Mouse (Mus musculus): ENCODE measurements around the gene Etv6. TPM values are rescaled to one million over a fixed set of nuclear protein-coding genes. Genes with fewer than 3 reads are reported as not detected.

The Etv6 gene
- polyA plus RNA-seq, 1 experiment from 2014 or later = 3.8 TPM

GRCm38 (mm10) chr6:134210675-134211457 lies 175.4 kb downstream of the Etv6 start:
- Histone ChIP-seq H3K9me3 (replicated peaks) (no peaks in the 10 kb centered on the region), H3K4me3 (replicated peaks) (no peak overlapping the region), H3K27ac (replicated peaks) (no peak overlapping the region), H3K4me1 (replicated peaks) (peaks cover 10% of the 10 kb centered on the region; the same call in 1 of the 2 replicates), H3K36me3 (replicated peaks) (no peaks in the 10 kb centered on the region), H3K4me2 (no peak overlapping the region), H3K27me3 (no peaks in the 10 kb centered on the region), H3K9ac (no peak overlapping the region)
- 60% methylated on average over 13 of the region's 13 CpGs for WGBS (ENCODE audit: insufficient replicate concordance)
- no peak for ATAC-seq (ENCODE audit: insufficient read depth)

DNA sequence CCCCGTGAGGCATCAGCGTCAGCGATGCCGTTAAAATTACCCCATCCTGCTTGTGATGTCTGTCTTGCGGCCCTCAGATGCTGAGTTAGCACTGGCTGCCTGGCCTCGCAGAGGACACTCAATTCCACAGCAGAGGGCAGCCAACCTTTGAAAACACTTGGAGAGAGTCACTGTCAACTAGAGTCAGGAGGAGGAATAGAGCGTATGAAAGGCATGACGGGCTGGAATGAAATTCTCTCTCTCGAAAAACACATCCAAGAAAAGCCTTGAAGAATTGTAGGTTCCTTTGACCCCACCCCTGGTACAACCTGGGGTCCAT lies 175.9 kb downstream of the Etv6 start:
- ATAC-seq (ENCODE audit: insufficient read depth) = no peak
- Histone ChIP-seq H3K9me3 (replicated peaks) (no peaks in the 10 kb centered on the region), H3K4me2 (no peak overlapping the region), H3K4me3 (replicated peaks) (no peak overlapping the region), H3K4me1 (replicated peaks) (peaks cover 10% of the 10 kb centered on the region; the same call in 1 of the 2 replicates), H3K27ac (replicated peaks) (no peak overlapping the region), H3K9ac (no peak overlapping the region), H3K27me3 (no peaks in the 10 kb centered on the region), H3K36me3 (replicated peaks) (no peaks in the 10 kb centered on the region)
- WGBS (ENCODE audit: insufficient replicate concordance) = 78% methylated on average over 9 of the region's 9 CpGs

- no peaks in the 10 kb centered on the region for H3K9me3 ChIP-seq (replicated peaks)
- no peak overlapping the region for H3K27ac ChIP-seq (replicated peaks)
- WGBS (ENCODE audit: insufficient replicate concordance) = 64% methylated on average over 6 of the region's 6 CpGs
- H3K9ac ChIP-seq = no peak overlapping the region
- H3K36me3 ChIP-seq (replicated peaks) = no peaks in the 10 kb centered on the region
- no peak for ATAC-seq (ENCODE audit: insufficient read depth)
- H3K4me1 ChIP-seq (replicated peaks) = peaks cover 6% of the 10 kb centered on the region
- H3K27me3 ChIP-seq = no peaks in the 10 kb centered on the region
- no peak overlapping the region for H3K4me3 ChIP-seq (replicated peaks)
- H3K4me2 ChIP-seq = no peak overlapping the region
These were observed 182.2 kb downstream of the Etv6 start for GRCm38 (mm10) chr6:134217747-134218146.

DNA sequence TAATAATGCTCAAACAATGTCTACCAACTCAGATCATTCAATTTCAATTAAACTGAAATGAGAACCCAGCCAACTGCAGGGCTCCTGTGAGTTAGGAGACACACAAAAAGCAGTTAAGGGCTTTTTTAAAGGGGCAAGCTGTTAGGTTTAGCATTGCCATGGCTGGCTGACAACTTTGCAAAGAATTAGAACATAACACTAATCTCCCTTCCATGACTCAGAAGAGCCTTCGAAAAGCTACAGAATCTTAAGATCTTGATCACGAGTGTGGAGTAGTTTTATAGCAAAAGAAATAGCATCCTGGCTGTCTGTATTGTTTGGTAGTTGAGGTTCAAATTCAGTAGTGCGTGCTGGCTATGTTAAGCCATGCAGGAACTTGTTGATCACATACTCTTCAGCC lies 182.9 kb downstream of the Etv6 start:
- Histone ChIP-seq H3K9ac (no peak overlapping the region), H3K9me3 (replicated peaks) (no peaks in the 10 kb centered on the region), H3K36me3 (replicated peaks) (no peaks in the 10 kb centered on the region), H3K27me3 (no peaks in the 10 kb centered on the region), H3K27ac (replicated peaks) (no peak overlapping the region), H3K4me3 (replicated peaks) (no peak overlapping the region), H3K4me2 (no peak overlapping the region), H3K4me1 (replicated peaks) (peaks cover 6% of the 10 kb centered on the region)
- ATAC-seq (ENCODE audit: insufficient read depth) = no peak
- 59% methylated on average over 3 of the region's 3 CpGs for WGBS (ENCODE audit: insufficient replicate concordance)

- H3K9me3 ChIP-seq (replicated peaks) = no peaks in the 10 kb centered on the region
- 64% methylated on average over 6 of the region's 6 CpGs for WGBS (ENCODE audit: insufficient replicate concordance)
- H3K27ac ChIP-seq (replicated peaks) = no peak overlapping the region
- no peaks in the 10 kb centered on the region for H3K27me3 ChIP-seq
- H3K4me3 ChIP-seq (replicated peaks) = no peak overlapping the region
- H3K36me3 ChIP-seq (replicated peaks) = no peaks in the 10 kb centered on the region
- H3K4me2 ChIP-seq = no peak overlapping the region
- peaks cover 6% of the 10 kb centered on the region for H3K4me1 ChIP-seq (replicated peaks)
- no peak overlapping the region for H3K9ac ChIP-seq
- ATAC-seq (ENCODE audit: insufficient read depth) = no peak
These were observed 183.9 kb downstream of the Etv6 start for GRCm38 (mm10) chr6:134219358-134219757.

GRCm38 (mm10) chr6:134220209-134220777 lies 184.8 kb downstream of the Etv6 start:
- 57% methylated on average over 13 of the region's 13 CpGs for WGBS (ENCODE audit: insufficient replicate concordance)
- no peak overlapping the region for H3K4me3 ChIP-seq (replicated peaks)
- H3K4me1 ChIP-seq (replicated peaks) = peaks cover 6% of the 10 kb centered on the region
- no peaks in the 10 kb centered on the region for H3K36me3 ChIP-seq (replicated peaks)
- peak overlapping the region; percentile 44 for H3K4me2 ChIP-seq
- H3K27me3 ChIP-seq = no peaks in the 10 kb centered on the region
- H3K9ac ChIP-seq = no peak overlapping the region
- 0 out of 2 replicates have a peak overlapping the region, but pooled peaks have one; percentile 29 for H3K27ac ChIP-seq (replicated peaks)
- no peaks in the 10 kb centered on the region for H3K9me3 ChIP-seq (replicated peaks)
- 0 out of 2 replicates have a peak, but pooled peaks have one; percentile 37 for ATAC-seq (ENCODE audit: insufficient read depth)

DNA sequence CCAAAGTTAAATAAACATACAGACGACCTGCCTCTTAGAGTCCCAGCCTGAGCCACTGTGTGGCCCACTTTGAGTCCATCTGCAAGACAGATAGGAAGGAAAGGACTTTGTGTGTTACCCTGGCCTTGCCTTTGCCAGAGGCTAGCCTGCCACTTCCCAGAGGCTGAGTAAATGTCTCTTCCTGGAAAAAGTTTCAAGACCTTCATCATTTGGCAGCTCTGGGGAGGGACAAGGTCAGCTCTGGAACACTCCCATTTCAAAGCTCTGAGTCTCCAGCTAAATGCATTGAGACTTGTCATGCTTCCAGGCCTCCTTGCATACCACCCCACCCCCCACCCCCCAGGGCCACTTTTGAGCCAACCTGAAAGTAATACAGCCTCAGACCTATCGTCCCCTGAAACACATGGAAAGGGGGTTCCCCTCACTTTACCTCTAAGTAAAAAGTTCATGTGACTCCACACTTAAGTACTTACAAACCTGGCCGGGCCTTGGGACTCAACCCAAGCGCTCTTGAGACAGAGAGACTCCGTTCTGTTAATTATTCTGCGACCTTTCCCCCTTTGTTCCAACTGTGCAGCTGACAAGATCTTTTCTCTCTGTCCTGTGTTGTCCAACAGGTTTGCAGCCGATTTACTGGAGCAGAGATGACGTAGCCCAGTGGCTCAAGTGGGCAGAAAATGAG lies 186.9 kb downstream of the Etv6 start:
- 65% methylated on average over 8 of the region's 8 CpGs for WGBS (ENCODE audit: insufficient replicate concordance)
- no peak overlapping the region for H3K9ac ChIP-seq
- no peaks in the 10 kb centered on the region for H3K9me3 ChIP-seq (replicated peaks)
- H3K27me3 ChIP-seq = no peaks in the 10 kb centered on the region
- peaks cover 6% of the 10 kb centered on the region for H3K4me1 ChIP-seq (replicated peaks)
- H3K36me3 ChIP-seq (replicated peaks) = no peaks in the 10 kb centered on the region
- no peak for ATAC-seq (ENCODE audit: insufficient read depth)
- H3K27ac ChIP-seq (replicated peaks) = no peak overlapping the region
- no peak overlapping the region for H3K4me2 ChIP-seq
- H3K4me3 ChIP-seq (replicated peaks) = no peak overlapping the region

DNA sequence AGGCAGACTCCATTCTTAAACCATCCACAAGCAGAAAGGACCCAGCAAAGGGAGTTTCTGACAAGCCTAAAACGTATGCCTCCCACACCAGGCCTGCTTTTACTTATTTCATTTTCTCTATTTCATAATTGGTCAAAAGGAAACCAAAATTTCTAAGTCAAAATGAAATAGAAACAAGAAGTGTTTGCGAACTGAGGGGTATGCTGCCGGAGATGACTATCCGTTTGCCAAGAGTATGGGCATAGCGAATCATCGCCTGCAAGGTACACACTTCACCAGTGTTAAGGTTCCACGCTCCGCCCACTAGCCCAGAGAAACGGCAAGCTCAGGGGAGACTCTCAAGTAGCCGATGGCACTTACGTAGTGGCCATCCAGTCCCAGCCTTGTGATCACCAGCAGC lies 190.1 kb downstream of the Etv6 start:
- no peak overlapping the region for H3K27ac ChIP-seq (replicated peaks)
- H3K36me3 ChIP-seq (replicated peaks) = no peaks in the 10 kb centered on the region
- WGBS (ENCODE audit: insufficient replicate concordance) = 78% methylated on average over 11 of the region's 11 CpGs
- ATAC-seq (ENCODE audit: insufficient read depth) = no peak
- no peaks in the 10 kb centered on the region; the same call in 1 of the 2 replicates for H3K4me1 ChIP-seq (replicated peaks)
- no peaks in the 10 kb centered on the region for H3K27me3 ChIP-seq
- no peaks in the 10 kb centered on the region for H3K9me3 ChIP-seq (replicated peaks)
- no peak overlapping the region for H3K4me2 ChIP-seq
- H3K4me3 ChIP-seq (replicated peaks) = no peak overlapping the region
- no peak overlapping the region for H3K9ac ChIP-seq

- Histone ChIP-seq H3K4me1 (replicated peaks) (no peaks in the 10 kb centered on the region), H3K9me3 (replicated peaks) (no peaks in the 10 kb centered on the region), H3K4me3 (replicated peaks) (no peak overlapping the region), H3K9ac (no peak overlapping the region), H3K36me3 (replicated peaks) (no peaks in the 10 kb centered on the region), H3K27ac (replicated peaks) (no peak overlapping the region), H3K27me3 (no peaks in the 10 kb centered on the region), H3K4me2 (no peak overlapping the region)
- WGBS (ENCODE audit: insufficient replicate concordance) = 33% methylated on average over 8 of the region's 8 CpGs
- ATAC-seq (ENCODE audit: insufficient read depth) = no peak
These were observed 191.1 kb downstream of the Etv6 start for GRCm38 (mm10) chr6:134226349-134227169.

- Histone ChIP-seq H3K9ac (no peak overlapping the region), H3K4me2 (no peak overlapping the region), H3K4me1 (replicated peaks) (no peaks in the 10 kb centered on the region), H3K4me3 (replicated peaks) (no peak overlapping the region), H3K36me3 (replicated peaks) (0 out of 2 replicates have a peak, but pooled peaks cover 6% of the 10 kb centered on the region), H3K27ac (replicated peaks) (no peak overlapping the region), H3K27me3 (no peaks in the 10 kb centered on the region), H3K9me3 (replicated peaks) (no peaks in the 10 kb centered on the region)
- 67% methylated on average over 4 of the region's 4 CpGs for WGBS (ENCODE audit: insufficient replicate concordance)
- no peak for ATAC-seq (ENCODE audit: insufficient read depth)
These were observed 200.8 kb downstream of the Etv6 start for GRCm38 (mm10) chr6:134236311-134236710.

DNA sequence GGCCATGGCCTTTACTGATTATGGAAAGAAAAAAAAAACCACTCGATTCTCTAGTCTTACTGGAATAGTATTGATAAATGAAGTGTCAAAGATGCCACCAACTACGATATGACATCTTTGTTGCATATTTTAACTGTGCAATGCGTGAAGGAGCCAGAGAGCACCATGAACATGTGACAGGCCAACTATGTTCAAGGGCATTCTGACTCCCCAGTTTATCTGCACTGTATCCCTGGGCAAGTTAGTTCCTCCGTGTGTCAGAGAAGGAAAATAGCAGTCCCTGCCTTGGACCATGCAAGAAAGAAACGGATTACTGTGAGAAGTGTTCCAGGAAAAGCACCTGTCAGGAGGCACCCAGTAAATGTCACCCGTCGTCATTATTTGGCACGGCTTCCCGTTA lies 203.0 kb downstream of the Etv6 start:
- Histone ChIP-seq H3K9me3 (replicated peaks) (no peaks in the 10 kb centered on the region), H3K36me3 (replicated peaks) (0 out of 2 replicates have a peak, but pooled peaks cover 6% of the 10 kb centered on the region), H3K4me1 (replicated peaks) (0 out of 2 replicates have a peak, but pooled peaks cover 11% of the 10 kb centered on the region), H3K9ac (no peak overlapping the region), H3K4me2 (no peak overlapping the region), H3K27ac (replicated peaks) (no peak overlapping the region), H3K27me3 (no peaks in the 10 kb centered on the region), H3K4me3 (replicated peaks) (no peak overlapping the region)
- WGBS (ENCODE audit: insufficient replicate concordance) = 50% methylated on average over 9 of the region's 9 CpGs
- no peak for ATAC-seq (ENCODE audit: insufficient read depth)

Data from liver, embryonic 15.5 days (tissue).